Mouse (Mus musculus) c-Kit-negative CD71-positive TER-119-positive erythroid progenitor cells, embryonic 14.5 days (primary cell): ENCODE data around the gene 2310022A10Rik.
"Not testable (repeated sequence)": the region's sequence is repeated elsewhere in the genome, so short reads cannot be mapped to it uniquely, and the experiment has no call there.

ENCODE experiments used
- DNase-seq: peaks from one replicate; pipeline ENCODE4 v3.0.0-alpha.2; 2013; ENCODE audit warnings: low read depth, low spot score

The 2310022A10Rik gene

GRCm38 (mm10) chr7:27612940-27613339 is 59.9 kb downstream of the 2310022A10Rik start:
- DNase-seq, result no peak

- no peak for DNase-seq
These were observed 60.9 kb downstream of the 2310022A10Rik start for GRCm38 (mm10) chr7:27613751-27614499.

- no peak for DNase-seq
These were observed 68.0 kb downstream of the 2310022A10Rik start for GRCm38 (mm10) chr7:27621028-27621427.

GRCm38 (mm10) chr7:27622234-27622633 is 69.2 kb downstream of the 2310022A10Rik start:
- no peak for DNase-seq

- no peak for DNase-seq
These were observed 71.9 kb downstream of the 2310022A10Rik start for GRCm38 (mm10) chr7:27624967-27625366.

GRCm38 (mm10) chr7:27627707-27628106 is 74.7 kb downstream of the 2310022A10Rik start:
- DNase-seq, result no peak

GRCm38 (mm10) chr7:27628190-27628589 is 75.2 kb downstream of the 2310022A10Rik start:
- DNase-seq, result no peak

GRCm38 (mm10) chr7:27628816-27629215 is 75.8 kb downstream of the 2310022A10Rik start:
- not testable (repeated sequence) for DNase-seq

- no peak for DNase-seq
These were observed 78.4 kb downstream of the 2310022A10Rik start for GRCm38 (mm10) chr7:27631439-27631838.
